Mouse (Mus musculus) embryo, embryonic 10.5 days (tissue): ENCODE results near the gene Gm6588.
A peak's percentile ranks its signal among the peaks of the same experiment; 100 is the strongest.

ENCODE experiments used
- DNase-seq: peaks from one replicate; pipeline ENCODE4 v3.0.0-alpha.2; 2015; ENCODE audit warnings: low spot score

The Gm6588 gene

GRCm38 (mm10) chr5:112470144-112470543, 20.9 kb downstream of the Gm6588 start:
- peak; percentile 65 for DNase-seq

GRCm38 (mm10) chr5:112473453-112473852, 24.2 kb downstream of the Gm6588 start:
- peak; percentile 33 for DNase-seq

GRCm38 (mm10) chr5:112481946-112482410, 32.8 kb downstream of the Gm6588 start:
- peak; percentile 42 for DNase-seq

GRCm38 (mm10) chr5:112482551-112482950, 33.3 kb downstream of the Gm6588 start:
- no peak for DNase-seq

- no peak for DNase-seq
Measured at GRCm38 (mm10) chr5:112483030-112483429, 33.8 kb downstream of the Gm6588 start.

- DNase-seq, result no peak
Measured at GRCm38 (mm10) chr5:112484924-112485715, 35.9 kb downstream of the Gm6588 start.

GRCm38 (mm10) chr5:112486415-112486814, 37.2 kb downstream of the Gm6588 start:
- DNase-seq, result no peak

GRCm38 (mm10) chr5:112487504-112487903, 38.3 kb downstream of the Gm6588 start:
- no peak for DNase-seq

- DNase-seq, result no peak
Measured at GRCm38 (mm10) chr5:112488101-112488776, 39.0 kb downstream of the Gm6588 start.

GRCm38 (mm10) chr5:112491489-112491888, 42.3 kb downstream of the Gm6588 start:
- peak; percentile 54 for DNase-seq

- DNase-seq, result peak; percentile 82
Measured at GRCm38 (mm10) chr5:112493492-112493891, 44.3 kb downstream of the Gm6588 start.

- no peak for DNase-seq
Measured at GRCm38 (mm10) chr5:112496753-112497369, 47.6 kb downstream of the Gm6588 start.

- DNase-seq, result no peak
Measured at GRCm38 (mm10) chr5:112498921-112499917, 50.0 kb downstream of the Gm6588 start.

GRCm38 (mm10) chr5:112499918-112500682, 50.9 kb downstream of the Gm6588 start:
- DNase-seq, result no peak
